Mouse (Mus musculus) 416B (cell line): ENCODE measurements at regions not wholly inside any gene's neighbourhood (a gene's known extent, or its start where the extent isn't known, plus 50 kb on each side); places are given as distances from the start of the nearest gene placed in this dataset.
A peak's percentile ranks its signal among the peaks of the same experiment; 100 is the strongest.
"Not testable (repeated sequence)": the region's sequence is repeated elsewhere in the genome, so short reads cannot be mapped to it uniquely, and the experiment has no call there.

Source experiments
- DNase-seq: peaks from one replicate; pipeline ENCODE4 v3.0.0; 2011; ENCODE audit warnings: low read depth

DNA sequence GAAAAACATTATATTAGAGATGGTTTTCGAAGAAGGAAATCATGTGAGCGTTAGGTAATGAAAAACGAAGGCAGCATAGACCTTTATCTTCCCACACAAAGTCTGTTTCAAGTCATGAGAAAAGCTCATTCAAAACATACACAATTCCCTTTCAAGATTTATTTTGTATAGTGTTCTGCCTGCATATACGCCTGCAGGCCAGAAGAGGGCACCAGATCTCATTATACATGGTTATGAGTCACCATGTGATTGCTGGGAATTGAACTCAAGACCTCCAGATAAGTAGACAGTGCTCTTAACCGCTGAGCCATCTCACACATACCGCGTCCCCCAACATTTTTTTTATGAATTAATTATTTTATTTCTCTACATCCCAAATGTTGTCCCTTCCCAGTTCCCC is 578.3 kb upstream of the Ccdc54 start:
- peak; percentile 15 for DNase-seq

DNA sequence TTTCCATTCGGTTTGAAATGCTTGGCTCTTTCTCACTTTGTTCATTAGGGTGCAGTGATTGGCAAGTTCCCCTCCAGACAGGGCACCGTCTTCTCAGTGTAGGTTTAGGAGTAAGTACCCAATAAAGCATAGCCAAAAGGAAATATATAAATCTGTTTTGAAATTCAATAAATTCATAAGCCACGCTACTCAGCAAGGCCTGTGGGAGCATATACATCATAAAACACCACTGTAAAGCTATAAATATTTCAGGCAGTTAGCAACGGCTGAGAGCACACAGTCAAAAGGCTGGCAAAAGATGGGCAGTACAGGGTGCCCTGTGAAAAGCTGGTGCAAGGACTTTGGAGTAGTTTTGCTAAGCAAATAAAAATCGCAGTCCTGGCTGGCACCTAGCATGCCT is 569.8 kb upstream of the Ccdc54 start:
- no peak for DNase-seq

DNA sequence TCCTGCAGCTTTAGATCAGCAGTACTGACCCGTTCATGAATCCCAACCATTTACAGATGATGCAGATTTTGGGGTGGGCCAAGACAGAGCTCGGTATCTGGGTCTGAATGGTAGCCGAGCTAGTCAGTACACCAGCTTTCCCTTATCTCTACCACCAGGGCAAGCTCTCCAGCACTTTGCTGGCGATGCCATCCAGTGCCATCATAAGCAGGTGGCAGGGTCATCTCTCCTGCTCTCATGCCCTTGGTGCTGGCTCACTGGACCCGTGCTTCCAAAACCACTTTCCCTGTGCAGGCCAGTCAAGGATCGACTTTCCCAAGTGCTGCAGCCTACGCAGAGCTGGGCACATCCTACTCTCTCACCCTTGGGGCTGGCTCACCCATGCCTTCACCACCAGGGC is 547.6 kb upstream of the Ccdc54 start:
- no peak for DNase-seq

DNA sequence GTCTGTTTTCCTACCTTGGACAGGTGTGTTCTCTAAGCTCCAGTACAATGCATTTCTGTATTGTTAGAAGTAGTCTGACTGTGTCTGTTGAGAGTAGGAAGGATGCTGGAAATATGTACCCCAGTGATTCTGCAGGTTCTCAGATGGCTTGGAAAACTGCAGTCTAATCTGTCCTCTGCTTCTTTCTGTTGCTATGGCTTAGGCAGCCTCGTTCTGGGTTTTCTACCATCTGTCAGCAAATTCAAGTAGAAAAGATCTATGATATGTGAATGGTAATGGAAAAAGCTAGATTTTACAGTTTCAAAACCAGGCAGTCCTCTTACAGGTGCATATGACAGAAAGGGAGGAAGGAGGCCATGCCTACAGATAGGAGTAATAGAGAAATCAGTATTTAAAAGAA is 528.9 kb upstream of the Ccdc54 start:
- DNase-seq = no peak

DNA sequence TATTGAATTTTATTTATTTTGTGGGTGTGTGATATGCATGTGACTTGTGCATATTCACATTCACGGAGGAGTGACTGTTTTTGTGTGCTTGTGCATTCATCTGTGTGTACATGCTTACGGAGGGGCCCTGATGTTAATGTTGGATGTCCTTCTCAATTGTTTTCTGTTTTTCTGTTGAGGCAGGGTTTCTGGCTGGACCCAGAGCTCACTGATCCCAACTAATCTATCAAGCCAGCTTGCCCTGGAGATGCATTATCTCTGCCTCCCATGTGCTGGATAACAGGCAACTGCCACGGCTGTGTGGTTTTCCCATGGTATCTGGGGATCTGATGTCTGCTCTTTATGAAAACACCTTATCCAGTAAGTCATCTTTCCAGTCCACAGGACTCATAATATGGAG is 527.4 kb upstream of the Ccdc54 start:
- peak; percentile 17 for DNase-seq

DNA sequence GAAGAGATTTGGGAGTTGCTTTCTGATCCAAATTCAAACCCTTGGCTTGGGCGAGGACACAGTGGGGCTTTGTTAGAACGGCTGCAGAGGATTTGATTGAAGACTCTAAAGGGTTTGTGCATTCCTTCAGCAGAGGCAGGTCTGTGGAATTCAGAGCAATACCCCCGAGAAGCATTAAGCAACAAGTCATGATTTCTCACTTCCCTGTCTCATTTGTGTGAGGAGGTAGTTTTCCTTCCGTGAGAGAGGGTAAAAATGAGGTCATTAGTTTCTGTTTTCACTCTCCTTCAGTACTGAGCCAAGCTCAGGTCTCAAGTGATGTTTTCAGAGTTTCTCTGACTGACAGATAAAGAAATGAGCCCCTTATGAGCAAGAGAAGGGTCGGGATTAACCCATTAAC is 526.9 kb upstream of the Ccdc54 start:
- no peak for DNase-seq

DNA sequence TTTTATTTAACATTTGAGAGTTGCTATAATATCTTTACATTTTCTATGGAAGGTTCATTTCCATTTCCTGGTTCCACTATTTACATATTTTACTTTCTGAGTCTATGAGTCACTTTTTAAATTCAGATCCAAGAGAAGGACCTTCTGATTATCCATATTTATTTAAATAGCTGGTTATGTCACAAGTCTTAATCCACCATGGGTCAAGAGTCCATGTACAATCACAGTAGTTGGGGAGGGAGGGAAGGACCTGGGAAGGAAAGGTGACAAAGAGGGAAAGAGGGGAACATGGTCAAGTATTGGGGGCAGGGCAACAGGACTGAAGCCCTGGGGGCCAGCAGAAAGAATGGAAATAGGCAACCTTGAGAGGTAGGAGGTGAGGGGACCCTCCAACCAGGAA is 518.9 kb upstream of the Ccdc54 start:
- no peak for DNase-seq

DNA sequence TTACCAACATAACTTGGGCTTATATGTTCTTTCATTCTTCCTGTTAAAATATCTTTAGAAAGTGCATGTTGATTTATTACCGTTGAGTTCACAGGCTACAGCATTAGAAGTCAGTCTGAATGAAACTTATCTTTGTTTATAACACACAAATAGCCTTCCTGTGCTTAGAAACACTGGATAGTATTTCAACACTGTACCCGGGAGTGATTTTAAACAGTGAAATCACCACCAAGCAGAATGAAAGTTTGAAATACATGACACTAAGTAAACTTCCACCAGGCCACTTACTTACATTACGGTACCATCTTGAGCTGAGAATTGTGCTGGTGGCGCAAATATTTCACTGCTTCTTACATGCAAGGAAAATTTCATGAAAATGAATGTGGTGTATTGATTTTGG is 516.5 kb upstream of the Ccdc54 start:
- DNase-seq = no peak

DNA sequence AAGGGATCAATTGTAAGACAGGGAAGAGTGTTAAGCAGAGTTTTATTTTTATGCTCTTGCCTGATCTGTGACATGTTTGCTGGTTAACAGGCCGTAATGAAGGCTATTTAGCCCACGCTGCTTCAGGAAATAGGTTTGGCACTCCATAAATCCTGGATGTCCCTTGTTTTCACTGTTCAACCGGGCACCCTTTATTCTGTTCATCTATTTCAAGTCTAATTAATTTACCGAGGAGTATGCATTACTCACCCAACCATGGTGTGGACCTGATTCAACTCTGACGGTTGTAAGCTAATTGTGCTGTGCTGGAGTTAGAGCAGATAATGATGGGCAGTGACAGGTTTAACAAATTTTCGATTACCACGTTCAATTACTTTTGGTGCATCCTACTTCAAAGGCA is 495.6 kb upstream of the Ccdc54 start:
- no peak for DNase-seq

DNA sequence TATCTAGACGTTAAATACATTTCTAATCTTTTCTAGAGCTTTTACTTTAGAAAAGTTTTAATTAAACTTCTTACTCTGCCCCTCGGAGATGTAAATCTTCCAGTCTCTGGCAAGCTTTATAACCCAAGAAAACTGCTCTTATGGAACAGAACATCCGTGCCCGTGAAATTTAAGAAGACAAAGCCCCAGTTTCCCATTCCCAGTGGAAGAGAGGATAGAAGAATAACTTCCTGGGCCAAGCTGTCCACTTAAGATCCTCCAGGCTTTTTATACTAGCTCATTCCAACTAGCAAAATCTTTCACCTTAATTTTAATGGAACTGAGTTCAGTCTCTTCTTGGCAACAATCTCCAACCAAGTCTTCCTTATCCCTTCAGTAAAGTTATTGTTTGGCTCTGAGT is 489.2 kb upstream of the Ccdc54 start:
- DNase-seq = no peak

DNA sequence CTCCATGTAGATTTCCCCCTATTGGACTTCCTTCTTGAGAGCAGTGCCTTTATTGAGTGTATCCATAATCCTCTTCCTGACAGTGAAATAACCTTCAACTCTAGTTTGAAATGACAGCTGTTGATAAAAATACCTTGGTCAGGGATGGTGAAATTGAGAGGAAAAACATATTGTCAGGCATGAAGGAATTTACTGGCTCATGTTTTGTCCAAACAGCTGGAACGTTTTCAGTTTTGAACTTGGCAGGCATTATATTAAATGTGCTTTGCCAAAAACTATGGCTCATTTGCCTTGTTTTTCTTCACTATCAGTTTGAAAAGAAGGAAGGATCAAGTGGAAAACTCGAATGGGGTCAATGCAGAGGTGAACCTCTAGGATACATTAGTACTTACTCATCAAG is 457.7 kb upstream of the Ccdc54 start:
- no peak for DNase-seq

DNA sequence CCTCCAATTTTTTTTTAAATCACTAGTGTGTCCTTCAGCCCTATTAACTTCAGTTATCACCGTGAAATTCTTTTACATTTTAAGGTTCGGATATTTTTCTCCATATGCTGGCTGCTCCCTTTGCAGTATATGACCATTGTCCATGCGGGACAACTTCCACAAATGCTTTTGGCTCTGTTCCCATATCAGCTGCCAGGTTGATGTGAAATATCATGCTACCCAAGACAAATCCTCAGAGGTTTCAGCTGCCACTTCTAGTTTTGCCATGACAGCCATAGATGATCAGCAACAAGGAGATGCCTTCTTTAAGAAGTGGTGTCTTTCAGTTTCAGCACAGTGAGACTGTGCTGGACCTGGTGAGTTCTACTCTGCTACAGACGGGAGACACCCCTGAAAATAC is 457.2 kb upstream of the Ccdc54 start:
- DNase-seq = no peak

DNA sequence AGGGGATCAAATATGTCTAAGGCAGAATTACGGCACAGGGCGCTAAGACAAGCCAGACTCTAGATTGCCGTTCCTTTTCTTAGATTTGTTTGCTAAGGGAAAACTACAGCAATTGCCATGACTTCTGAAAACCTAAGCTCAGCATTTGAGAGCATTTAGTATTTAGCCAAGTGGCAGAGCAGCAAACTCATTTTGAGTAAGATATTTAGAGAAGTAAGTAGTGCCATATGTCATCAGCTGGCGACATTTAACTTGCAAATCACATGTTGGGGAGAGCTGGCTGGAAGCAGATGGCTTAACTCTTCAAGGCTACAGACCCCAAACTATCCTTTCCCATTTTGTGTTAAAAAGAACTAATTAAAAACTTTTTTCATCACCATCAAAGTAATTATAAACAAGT is 450.4 kb upstream of the Ccdc54 start:
- DNase-seq = no peak

DNA sequence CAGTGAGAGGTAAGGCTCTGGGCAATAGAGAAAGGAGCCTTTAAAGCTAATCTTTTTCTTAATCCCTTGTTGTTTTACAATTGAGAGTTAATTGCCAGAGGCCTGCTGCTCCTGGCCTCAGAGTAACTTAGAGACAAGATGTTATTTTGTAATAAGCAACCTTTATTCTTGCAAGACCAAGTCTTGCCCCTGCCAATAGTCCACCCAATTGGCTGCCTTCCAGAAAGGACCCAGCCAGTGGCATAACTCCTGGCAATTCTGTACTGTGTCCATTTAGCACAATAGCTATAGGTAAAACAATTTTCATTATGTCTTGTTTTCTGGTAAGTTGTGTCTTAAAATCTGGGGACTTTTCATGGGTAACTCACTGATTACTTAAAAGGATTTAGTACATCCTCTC is 411.9 kb upstream of the Ccdc54 start:
- no peak for DNase-seq

DNA sequence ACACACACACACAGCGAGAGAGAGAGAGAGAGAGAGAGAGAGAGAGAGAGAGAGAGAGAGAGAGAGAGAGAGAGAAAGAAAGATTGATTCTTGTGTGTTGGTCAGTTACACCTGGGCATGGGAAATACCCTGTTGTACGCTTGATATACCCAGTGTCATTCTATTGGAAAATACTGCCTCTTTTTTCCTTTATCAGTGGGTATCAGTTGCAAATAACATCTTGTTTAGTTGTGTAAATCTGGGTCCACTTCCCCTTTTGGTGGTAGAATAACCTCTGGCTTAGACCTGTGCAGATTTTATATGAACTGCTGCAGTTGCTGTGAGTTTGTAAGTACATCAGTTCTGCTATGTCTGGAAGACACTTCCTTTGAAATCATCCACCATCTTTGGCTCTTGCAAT is 373.4 kb upstream of the Ccdc54 start:
- no peak for DNase-seq

DNA sequence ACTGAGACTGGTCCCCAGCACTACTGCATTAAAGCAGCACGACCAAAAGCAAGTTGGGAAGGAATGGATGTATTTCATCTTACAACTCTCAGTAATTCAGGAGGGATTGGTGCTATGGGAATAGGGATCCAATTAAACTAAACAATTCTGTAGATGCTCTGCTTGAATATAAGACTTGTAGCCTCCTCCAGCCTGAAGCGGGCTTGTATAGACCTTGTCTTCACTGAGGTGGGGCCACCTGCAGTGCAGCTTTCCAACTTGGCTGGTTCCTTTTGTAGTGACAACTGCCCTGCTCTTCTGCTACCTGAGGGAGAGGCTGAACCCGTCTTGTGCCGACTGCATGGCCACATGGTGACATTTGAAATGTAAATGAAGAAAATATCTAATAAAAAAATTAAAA is 353.1 kb upstream of the Ccdc54 start:
- DNase-seq = no peak

DNA sequence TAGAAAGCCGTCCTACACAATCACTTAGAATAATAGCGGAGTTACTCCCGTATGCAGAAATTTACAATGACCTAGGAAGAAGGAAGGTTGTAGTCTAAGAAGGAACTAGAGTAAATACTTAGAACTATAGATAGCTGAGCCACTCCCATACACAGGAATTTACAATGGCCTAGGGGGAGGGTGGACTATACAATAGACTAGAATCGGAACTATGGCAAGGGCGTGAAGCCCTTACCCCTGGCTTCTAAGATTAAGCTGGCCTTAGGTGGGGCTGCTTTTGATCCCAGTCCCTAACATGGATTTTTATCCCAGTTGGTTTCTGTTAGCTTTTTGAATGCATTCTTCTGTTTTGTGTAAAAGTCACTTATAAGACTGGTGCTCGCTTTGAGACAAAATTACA is 352.6 kb upstream of the Ccdc54 start:
- not testable (repeated sequence) for DNase-seq

DNA sequence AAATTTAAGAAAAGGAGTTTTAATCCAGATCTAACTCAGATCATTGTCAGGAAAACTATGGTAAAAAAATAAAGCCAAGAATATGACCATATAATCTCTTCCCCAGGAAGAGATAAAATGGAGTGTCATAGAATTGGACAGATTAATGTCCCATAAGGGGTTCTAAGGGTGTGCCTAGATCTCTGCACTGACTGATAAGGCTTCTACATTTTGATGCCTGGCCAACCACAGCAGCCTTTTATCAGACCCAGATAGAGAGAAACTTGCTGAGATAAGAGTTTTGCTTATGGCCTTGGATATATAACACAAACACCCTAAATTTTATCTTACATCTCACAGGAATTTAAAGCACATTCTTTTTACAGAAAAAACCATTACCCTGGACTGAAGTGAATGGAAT is 351.3 kb upstream of the Ccdc54 start:
- DNase-seq = peak; percentile 68

DNA sequence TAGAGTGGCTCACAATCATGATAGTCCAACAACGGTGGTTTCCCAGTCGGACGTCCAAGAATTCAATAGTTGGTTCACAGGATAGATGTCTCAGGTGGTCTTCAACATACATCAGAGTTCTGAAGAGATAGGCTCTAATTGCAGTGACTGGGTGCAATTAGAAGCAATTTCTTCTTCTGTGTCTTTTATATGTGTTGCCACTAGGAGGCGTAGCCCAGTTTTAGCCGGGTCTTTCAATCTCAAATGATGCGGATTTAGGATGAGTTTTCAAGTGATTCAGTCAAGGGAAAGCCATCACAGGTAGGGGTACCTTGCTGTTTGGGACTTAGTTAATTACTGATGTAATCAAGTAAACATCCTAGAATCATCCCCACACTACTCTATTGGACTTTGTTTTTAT is 348.4 kb upstream of the Ccdc54 start:
- peak; percentile 28 for DNase-seq

DNA sequence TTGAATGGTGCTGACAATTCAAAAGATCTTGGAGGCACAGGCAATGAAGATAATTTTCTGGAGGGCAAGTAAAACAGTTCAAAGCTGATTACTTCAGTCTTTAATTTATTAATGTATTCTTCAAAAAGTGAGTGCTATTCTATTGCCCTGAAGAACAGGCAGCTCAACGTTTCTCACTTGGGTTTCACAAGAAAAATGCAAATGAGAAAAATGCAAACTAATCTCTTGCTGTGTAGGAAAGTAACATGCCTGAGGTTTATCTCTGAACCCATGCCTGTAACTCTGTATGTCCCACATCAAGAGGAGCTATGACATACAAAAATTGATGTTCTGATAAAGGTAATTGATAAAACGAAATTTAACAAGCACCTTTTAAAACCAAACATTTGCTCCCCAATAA is 316.8 kb upstream of the Ccdc54 start:
- DNase-seq = no peak

DNA sequence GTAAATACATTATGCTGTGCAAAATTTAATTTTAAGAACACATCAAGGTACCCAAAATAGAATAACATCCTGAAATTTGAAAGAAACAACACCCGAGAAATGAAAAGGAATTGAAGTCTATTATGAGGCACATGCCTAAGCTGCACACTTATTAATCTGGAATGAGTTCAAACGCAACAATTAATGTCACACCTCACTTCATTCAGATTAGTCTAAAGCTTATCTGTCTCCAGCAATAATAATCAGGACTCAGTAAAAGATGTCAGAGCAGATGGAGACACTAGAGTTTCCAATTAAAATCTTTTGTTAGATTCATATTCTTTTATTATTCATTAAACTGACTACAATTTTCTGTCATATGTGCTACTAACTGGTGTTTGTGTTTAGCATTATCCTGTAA is 308.2 kb upstream of the Ccdc54 start:
- no peak for DNase-seq

DNA sequence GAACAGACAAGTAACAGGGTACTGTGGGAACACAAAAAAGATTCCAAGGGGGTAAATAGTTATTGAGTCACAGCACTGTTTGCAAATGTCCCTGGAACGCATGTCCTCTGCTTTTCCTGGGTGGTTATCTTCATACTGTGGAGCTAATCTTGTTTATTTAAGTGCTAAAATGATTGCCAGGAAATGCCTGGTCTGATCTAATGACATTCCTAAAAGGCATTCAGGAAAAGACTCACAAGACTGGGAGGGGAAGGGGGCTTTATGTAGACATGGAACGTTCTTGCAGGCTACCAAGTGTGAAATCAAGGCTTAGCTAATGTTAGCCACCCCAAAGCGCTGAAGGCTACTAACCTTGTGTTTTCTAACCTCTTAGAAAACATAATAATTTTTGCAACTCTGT is 287.0 kb upstream of the Ccdc54 start:
- DNase-seq = no peak

DNA sequence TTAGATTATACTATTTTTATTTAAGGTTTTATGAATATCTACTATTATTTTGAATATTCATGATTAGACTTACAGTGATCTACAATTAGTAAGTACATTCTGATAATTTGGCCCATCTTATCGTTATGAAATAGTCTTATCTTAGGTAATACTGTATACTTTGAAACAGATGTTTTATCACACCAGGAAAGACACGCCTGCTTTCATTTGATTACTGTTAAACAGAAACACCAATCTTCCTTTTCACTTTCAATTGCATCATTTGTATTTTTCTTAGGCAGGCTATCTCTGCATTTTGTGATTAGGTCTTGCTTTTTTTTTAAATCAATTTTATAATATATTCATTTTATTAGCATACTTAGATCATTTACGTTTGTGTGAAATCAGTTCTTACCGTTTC is 280.4 kb upstream of the Ccdc54 start:
- DNase-seq = no peak

DNA sequence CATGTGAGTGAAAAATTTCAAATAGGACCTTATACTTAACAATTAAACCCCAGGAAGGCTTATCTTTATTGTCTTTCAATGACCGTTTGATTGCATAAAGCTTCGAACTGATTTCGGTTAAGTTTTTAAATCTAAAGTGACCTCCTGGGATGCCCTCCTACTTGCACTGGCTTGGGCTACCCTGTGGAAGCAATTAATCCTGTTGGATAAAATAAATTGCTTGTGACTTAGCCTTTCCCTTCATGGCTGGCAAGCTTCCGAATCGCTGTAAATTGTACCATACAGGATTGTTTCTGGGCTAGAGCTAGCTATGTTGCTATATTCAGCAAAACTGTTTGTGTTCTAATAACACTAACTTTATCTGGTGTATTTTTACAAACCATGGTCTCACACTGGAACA is 272.6 kb upstream of the Ccdc54 start:
- DNase-seq = no peak

DNA sequence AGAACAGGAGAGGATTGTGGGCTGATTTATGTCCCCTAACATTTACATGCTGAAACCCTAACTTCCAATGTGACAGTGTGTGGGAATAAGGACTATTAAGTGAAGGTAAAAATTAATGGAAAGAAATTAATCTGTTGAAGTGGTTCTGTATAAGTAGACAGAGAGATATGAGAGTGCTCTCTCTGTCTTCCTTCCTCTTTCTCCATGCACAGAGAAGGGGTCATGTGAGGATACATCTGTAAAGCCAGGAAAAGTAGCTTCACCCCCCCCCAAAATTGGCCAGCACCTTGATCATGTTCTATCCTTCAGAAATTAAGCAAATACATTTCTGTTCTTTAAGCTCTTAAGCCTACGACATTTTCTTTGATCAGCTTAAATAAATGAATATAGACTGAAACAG is 268.6 kb upstream of the Ccdc54 start:
- no peak for DNase-seq

DNA sequence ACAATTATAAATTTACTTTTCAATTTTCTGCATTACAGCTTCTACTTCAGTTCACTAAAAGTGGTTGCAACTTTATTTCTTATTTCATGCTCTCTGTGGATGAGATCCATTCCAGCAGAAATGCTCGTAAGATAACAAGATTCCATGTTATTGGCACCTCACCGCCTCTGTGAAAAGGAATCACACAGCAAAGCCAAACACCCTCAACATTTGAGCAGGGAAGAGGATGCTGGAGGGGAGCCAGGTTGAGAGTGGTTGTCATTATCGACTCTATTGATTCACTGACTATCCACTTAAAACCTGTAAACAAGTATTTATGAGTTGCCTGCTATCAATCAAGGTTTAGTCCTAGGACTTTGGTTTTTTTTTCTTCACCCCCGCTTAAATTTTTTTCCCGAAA is 261.1 kb upstream of the Ccdc54 start:
- no peak for DNase-seq
